Mouse (Mus musculus) left cerebral cortex, postnatal 36 days (tissue): ENCODE measurements around the gene Cldn7. TPM values are rescaled to one million over a fixed set of nuclear protein-coding genes. Genes with fewer than 3 reads are reported as not detected.
"Not testable (repeated sequence)": the region's sequence is repeated elsewhere in the genome, so short reads cannot be mapped to it uniquely, and the experiment has no call there.

Experiments used
- DNase-seq, 2 experiments: peaks; one replicate each; pipeline ENCODE4 v3.0.0; 2021 to 2022; ENCODE audit warnings: low spot score in 2 of 2, mixed read lengths in 1 of 2
- intact Hi-C: fragments of 180-260 bp; cut with DNase I; formaldehyde crosslinking; loops from one replicate; pipeline ENCODE4 v1.15.1; 2025
- microRNA-seq: library from miRNA; unstranded; fragments of <30 nt; microRNA quantifications from one replicate; pipeline ENCODE4 v1.2.0, GENCODE M21; 2022
- total RNA-seq, 2 experiments: library from RNA; stranded (reverse); gene quantifications; 2 replicates each; pipeline ENCODE4 v1.2.3; 2021

Gene Cldn7
- total RNA-seq, 2 experiments from 2014 or later, result not detected

DNA sequence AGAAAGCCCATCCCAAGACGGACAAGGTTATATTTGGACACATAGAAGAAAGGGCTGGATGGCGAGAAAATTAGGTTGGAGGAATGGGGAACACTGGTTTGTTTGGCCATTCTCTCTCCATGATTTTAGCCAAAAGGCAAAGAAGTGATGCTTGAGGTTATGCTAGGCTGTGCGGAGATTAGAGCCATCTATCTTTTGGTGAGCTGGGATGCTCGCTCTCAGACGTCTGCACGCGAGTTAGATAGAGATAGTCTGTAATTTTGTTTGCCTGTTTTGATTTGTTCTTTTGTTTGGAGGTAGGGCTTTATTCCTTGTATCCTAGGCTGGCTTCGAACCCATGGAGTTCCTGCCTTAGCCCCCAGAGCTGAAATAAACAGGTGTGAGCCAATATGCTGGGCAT lies 36.6 kb downstream of the Cldn7 start:
- no peak for DNase-seq
- intact Hi-C loops, result loop anchor here (2.0 kb wide), 1 partner anchor 14 kb away; the partner anchor contains the start of gene Acadvl

DNA sequence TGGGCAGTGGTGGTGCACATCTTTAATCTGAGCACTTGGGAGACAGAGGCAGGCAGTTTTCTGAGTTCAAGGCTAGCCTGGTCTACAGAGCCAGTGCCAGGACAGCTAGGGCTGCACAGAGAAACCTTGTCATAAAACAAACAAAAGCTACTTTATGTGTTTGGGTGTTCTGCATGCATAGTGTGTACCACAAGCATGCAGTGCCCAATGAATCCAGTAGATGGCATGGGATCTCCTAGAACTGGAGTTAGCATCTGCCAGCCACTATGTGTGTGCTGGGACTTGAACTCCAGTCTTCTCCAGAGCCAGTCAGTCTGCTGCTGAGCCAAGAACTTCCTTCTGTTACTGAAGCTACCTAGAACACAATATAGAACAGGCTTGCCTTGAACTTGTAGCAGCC lies 37.3 kb downstream of the Cldn7 start:
- intact Hi-C loops, result loop anchor here (2.0 kb wide), 1 partner anchor 13 kb away; the partner anchor contains the start of gene Acadvl
- no peak for DNase-seq

DNA sequence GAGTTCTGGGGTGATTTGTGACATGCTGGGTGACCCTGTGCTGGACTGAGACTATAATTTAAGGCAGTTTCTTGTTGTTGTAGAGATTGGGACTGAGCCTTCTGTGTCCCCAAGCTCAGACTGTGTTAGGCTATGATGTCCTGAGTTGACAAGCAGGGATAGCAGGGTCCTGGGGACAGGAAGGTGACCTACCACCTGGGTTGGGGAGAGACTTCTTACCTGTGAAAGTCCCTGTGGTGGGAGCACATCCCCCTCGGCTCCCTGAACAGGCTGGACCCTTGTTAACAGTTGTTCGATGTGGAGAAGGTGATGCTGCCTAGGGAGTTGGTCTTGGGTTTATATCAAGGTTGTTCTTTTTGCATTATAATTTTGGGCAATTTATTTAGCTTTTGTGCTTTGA lies 37.9 kb downstream of the Cldn7 start:
- intact Hi-C loops, result no loop called here

DNA sequence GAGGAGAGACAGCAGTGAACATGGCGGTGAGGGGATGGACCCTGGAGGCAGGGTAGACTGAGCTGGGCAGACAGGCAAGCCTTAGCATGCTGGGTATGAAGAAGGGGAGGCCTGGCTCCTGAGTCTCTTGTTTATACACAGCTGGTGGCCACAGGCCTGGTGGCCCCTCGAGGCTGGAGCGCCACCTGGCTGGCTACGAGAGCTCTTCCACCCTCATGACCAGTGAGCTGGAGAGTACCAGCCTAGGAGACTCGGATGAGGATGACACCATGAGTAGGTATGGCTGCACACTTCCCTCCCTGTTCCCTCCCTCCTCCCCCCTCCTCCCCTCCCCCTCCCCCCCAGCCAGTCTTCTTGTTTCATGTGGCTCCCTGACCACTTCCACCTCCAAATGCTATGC lies 40.9 kb downstream of the Cldn7 start:
- intact Hi-C loops, result no loop called here
- DNase-seq, result no peak

More for the DNA sequence above, 37.9 kb downstream of the Cldn7 start:
- DNase-seq, result no peak

DNA sequence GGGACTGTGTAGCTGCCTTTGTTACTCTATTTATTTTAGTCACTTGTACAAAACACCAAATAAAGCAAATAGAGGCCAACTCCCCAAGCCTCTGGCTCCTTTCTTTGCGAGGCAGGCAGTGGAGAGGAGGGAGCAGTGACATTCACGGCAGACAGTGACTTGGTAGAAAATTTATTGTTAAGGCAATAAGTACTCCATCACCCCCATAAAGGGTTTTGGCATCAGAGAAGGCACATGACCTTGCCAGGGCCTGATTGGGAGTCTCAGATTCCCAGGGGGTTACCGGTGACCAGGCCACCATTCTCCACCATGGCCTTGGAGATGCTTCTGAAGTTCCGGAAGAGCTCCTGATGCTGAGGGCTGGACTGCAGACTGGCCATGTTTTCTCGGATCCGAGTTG lies 45.5 kb downstream of the Cldn7 start:
- DNase-seq, result no peak
- intact Hi-C loops, result no loop called here

DNA sequence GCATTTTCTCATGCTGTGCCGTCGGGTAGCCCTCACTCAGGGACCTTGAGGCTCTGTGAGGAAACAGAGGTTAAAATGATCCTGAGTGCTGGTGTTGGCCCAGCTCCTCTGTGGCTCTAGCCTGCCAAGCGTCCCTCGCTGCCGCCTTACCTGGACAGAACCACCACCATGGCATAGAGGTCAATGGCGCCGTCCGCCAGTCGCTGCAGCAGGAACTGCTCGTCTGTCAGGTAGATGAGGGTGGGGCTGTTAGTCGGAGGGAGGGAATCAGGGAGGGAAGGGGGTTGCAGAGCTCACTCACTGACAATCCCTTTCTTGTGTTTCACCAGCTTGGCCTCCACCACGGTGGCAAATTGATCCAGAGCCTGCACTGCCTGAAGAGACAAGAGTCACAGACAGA lies 46.0 kb downstream of the Cldn7 start:
- DNase-seq, result no peak
- intact Hi-C loops, result no loop called here

DNA sequence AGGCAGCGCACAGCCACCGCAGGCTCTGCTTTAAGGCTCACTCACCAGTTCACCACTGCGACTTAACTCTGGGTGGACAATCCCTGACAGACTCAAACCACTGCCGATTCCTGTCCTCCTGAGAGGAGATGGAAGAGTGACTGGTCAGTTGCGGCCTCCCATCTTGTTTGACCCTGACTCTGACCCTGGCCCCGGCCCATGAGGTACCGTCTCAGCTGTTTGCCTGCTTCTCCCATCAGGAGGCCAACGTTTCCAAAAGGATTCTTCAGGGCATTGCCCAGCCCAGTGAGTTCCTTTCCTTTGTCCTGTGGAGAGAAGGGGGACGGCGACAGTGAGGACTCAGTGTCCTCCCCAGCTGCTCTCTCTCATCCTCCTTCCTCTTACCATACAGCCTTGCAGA lies 46.4 kb downstream of the Cldn7 start:
- intact Hi-C loops, result no loop called here
- DNase-seq, result no peak

DNA sequence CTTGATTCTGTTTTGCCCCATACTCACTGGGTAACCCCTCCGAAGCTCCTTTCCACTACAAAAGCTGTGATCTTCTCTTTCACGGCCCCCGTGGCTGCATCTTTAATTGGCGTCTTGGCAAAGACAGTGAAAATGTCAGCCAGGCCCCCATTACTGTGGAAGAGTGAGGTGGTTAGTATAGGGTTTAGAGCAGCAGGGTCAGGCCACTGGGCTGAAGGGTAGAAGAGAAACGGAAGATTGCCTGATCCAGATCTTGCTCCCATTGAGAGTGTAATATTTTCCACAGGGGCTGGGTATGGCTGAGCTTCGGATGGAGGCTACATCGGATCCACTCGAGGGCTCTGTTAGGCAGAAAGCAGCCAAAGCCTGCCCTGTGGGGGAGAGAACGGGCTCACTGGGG lies 48.4 kb downstream of the Cldn7 start:
- intact Hi-C loops, result no loop called here
- no peak for DNase-seq

DNA sequence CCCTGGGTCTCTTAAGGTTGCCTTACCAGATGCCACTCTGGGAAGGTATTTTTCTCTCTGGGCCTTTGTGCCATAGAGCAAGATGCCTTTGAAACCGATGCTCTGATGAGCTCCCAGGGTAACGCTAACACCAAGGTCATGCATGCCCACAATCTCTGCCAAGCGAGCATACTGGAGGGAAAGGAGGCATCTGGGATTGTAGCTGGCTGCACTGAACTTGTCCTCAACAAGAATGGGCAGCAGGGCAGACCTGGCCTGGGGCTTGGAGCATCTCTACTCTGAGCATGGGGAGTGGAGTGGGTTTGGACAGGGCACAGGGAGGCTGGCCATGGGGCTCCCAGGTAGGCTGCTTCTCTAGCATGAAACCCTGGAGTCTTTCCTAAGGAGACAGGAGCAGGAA lies 48.8 kb downstream of the Cldn7 start:
- intact Hi-C loops, result no loop called here
- DNase-seq, result no peak

DNA sequence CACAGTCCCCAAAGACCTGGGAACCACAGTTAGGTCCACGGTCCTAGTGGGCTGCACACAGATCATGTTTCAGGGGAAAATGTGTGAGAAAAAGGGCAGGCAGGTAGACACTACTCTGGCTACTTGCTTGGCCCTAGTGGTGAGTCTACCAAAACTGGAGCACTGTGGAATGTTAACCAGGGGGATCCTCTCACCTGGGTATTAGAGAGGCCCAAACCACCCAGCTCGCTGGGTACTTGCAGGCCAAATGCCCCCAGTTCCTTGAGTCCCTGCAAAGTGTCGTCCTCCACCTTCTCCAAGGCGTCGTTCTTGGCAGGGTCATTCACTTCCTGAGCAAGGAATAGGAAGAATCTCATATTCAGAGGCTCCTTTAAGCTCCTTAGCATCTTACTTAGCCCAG lies 49.5 kb downstream of the Cldn7 start:
- DNase-seq, result no peak
- intact Hi-C loops, result loop anchor here (2.0 kb wide), 1 partner anchor 13 kb away; the partner anchor contains the start of gene Dvl2

DNA sequence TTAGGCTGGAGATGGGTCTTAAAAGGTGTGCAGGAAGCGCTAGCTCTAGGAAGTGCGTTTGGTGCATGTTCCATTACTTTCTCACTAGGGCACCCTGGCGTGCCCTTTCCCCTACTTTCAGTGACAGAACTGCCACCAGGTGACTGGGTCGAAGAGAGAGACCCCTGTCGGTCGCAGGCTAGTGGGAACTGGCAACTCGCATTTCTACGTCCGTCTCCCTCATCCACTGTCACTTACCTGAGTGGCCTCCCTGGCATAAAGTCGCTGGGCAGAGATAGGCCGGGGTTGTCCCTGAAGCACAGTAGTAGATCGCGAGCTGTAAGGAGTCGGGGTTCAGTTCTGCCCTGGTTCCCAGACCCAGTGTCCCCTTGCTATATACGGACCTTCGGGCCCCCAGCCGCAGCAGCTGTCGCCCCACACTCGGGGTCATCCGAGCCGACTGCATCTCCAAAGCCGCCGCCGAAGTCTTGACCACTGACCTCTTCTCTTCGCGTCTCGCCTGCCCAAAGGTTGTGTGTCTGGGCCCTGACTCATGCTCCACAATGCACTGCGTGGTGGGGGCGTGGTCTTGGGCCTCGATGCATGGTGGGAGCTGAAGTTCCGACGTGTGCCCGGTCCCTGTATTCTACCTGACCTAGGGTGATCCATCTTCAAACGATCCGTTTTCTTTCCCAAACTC lies 50.4 kb downstream of the Cldn7 start, which contains the start of gene Acadvl:
TSS of gene Acadvl (minus strand) at position 532 of the 679 bp plus-strand sequence.
- intact Hi-C loops, result loop anchor here (2.0 kb wide), 1 partner anchor 14 kb away; the partner anchor contains the start of gene Dvl2
- peak; percentile 83 to 85 for DNase-seq

DNA sequence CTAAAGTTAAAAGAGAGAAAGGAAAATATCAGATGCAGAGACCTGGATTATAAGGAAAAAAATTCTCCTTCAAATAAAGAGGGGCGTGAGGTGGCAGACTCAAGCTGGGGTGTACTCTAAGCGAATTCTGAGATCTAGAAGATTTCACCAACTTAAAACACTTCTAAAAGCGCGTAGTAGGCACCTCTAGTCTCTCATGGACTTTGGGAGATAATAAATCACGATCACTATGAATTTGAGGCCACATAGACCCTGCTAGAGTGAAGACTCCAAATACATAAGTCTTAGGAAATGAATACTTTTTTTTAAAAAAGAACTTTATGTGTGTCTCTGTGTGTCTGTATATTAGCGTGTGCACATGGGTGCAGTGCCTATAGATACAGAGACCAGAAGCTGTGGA lies 51.1 kb downstream of the Cldn7 start:
- intact Hi-C loops, result loop anchor here (2.0 kb wide), 1 partner anchor 15 kb away; the partner anchor contains the start of gene Dvl2
- no peak for DNase-seq

DNA sequence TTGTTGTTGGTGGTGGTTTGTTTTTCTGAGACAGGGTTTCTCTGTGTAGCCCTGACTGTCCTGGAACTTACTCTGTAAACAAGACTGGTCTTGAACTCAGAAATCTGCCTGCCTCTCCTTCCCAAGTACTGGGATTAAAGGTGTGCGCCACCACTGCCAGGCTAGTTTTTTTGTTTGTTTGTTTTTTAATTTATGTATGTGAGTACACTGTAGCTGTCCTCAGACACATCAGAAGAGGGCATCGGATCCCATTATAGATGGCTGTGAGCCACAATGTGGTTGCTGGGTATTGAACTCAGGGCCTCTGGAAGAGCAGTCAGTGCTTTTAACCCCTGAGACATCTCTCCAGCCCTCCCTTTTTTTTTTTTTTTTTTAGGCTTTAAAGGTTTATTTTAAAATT lies 51.6 kb downstream of the Cldn7 start:
- DNase-seq, intact Hi-C loops: not testable (repeated sequence)

DNA sequence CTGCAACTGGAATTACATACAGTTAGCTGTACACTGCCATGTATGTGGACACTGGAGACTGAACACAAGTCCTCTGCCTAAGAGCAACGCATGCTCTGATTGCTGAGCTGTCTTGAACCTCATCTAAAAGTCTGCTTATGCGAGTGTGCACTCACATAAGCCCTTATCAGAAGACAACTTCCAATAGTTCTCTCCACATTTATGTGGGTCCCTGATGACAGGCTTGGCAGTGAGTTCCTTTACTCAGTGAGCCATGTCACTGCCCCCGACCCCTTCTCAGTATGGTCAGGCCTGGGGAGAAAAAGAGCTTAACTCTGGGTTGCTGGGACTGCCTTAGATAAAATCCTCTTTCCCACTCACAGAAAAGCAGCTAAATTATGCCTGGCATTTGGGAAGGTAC lies 52.1 kb downstream of the Cldn7 start, which contains the start of gene Dlg4:
TSS of gene Dlg4 (plus strand) at position 274 of the 400 bp plus-strand sequence.
- no peak for DNase-seq
- intact Hi-C loops, result no loop called here

DNA sequence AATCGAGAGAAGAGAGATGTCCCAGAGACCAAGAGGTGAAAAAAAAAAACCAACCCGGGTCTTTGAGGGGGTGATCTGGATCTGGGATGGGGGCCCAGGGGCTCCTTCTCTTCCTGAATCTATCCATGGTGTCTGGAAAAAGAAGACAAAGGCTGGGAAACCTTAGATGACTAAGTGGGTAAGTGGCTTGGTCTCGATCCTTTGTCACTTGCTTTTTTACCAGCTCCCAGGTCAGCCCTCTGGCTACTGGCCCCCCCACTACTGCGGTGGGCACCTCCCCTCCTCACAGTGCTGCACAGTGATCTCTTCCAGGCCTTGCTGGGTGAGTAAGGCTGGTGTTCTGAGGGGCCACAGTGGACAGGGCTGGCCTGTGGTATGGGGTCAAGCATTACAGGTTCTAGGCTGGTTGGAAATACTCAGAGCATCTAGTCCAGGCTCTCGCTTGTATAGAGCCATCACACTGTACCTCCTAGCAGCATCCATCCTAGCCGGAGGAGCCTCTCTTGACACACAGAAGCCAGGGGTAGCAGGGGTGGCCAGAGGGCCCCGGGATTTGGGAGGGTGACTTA lies 52.7 kb downstream of the Cldn7 start:
- intact Hi-C loops, result no loop called here
- no peak for DNase-seq

Small RNA genes lying within 50 kb of the gene (microRNA-seq; reads per million reads assigned to microRNA genes)
- gene Gm44349, result not detected
- gene Mir324, result 8,685 reads per million, percentile 94 among the genes with 10 or more reads in this experiment

Other genes with a start within 250 kb of the Cldn7 start
- 10 to 100 TPM; 53.5 to 59.7 TPM for gene Polr2a, start 206.1 kb upstream of the Cldn7 start, total RNA-seq
- not detected for gene Slc35g3, start 202.8 kb upstream of the Cldn7 start, total RNA-seq
- gene Zbtb4, start 198.9 kb upstream of the Cldn7 start, total RNA-seq, result 100 to 1,000 TPM; 122 to 127 TPM
- gene Chrnb1, start 168.8 kb upstream of the Cldn7 start, total RNA-seq, result under 1 TPM; 0.66 to 0.81 TPM
- gene Fgf11, start 162.9 kb upstream of the Cldn7 start, total RNA-seq, result 10 to 100 TPM; 14.1 to 18.7 TPM
- not detected for gene Tmem102, start 159.2 kb upstream of the Cldn7 start, total RNA-seq
- not detected for gene Gm39566, start 149.5 kb upstream of the Cldn7 start, total RNA-seq
- not detected for gene Spem2, start 146.3 kb upstream of the Cldn7 start, total RNA-seq
- under 1 TPM; 0.52 TPM for gene Spem1, start 142.6 kb upstream of the Cldn7 start, total RNA-seq
- gene Nlgn2, start 127.0 kb upstream of the Cldn7 start, total RNA-seq, result 100 to 1,000 TPM; 239 to 241 TPM
- 100 to 1,000 TPM; 111 to 130 TPM for gene Tmem256, start 126.3 kb upstream of the Cldn7 start, total RNA-seq
- 10 to 100 TPM; 18.4 to 18.7 TPM for gene Plscr3, start 118.4 kb upstream of the Cldn7 start, total RNA-seq
- not detected for gene Tnk1, start 106.0 kb upstream of the Cldn7 start, total RNA-seq
- not detected for gene Tmem95, start 86.8 kb upstream of the Cldn7 start, total RNA-seq
- gene Kctd11, start 83.4 kb upstream of the Cldn7 start, total RNA-seq, result 1 to 10 TPM in 1 of 2 experiments, under 1 TPM in 1; 0.93 to 1.3 TPM
- under 1 TPM in 1 of 2 experiments, not detected in 1; 0.27 TPM for gene Acap1, start 69.2 kb upstream of the Cldn7 start, total RNA-seq
- gene 2810408A11Rik, start 63.8 kb upstream of the Cldn7 start, total RNA-seq, result under 1 TPM in 1 of 2 experiments, not detected in 1; 0.64 TPM
- 100 to 1,000 TPM; 114 to 121 TPM for gene Neurl4, start 63.7 kb upstream of the Cldn7 start, total RNA-seq
- gene Gps2, start 50.9 kb upstream of the Cldn7 start, total RNA-seq, result 10 to 100 TPM; 25.9 to 32.4 TPM
- gene Eif5a, start 42.8 kb upstream of the Cldn7 start, total RNA-seq, result 100 to 1,000 TPM; 406 to 453 TPM
- gene Ybx2, start 29.0 kb upstream of the Cldn7 start, total RNA-seq, result 10 to 100 TPM in 1 of 2 experiments, 1 to 10 TPM in 1; 4.6 to 14.7 TPM
- gene Slc2a4, start 16.6 kb upstream of the Cldn7 start, total RNA-seq, result 1 to 10 TPM; 3.6 to 4.4 TPM
- 100 to 1,000 TPM; 112 to 128 TPM for gene Ctdnep1, start 16.4 kb downstream of the Cldn7 start, total RNA-seq
- 10 to 100 TPM; 79.2 to 88.5 TPM for gene Elp5, start 17.7 kb downstream of the Cldn7 start, total RNA-seq
- gene Gabarap, start 26.4 kb downstream of the Cldn7 start, total RNA-seq, result 100 to 1,000 TPM; 199 to 219 TPM
- gene Phf23, start 31.0 kb downstream of the Cldn7 start, total RNA-seq, result 10 to 100 TPM; 41.3 to 46.1 TPM
- gene Dvl2, start 35.8 kb downstream of the Cldn7 start, total RNA-seq, result 10 to 100 TPM; 25.4 to 36.0 TPM
- 10 to 100 TPM; 54.3 to 58.5 TPM for gene Acadvl, start 50.6 kb downstream of the Cldn7 start, total RNA-seq
- 100 to 1,000 TPM; 867 to 894 TPM for gene Dlg4, start 52.2 kb downstream of the Cldn7 start, total RNA-seq
- gene Asgr1, start 89.3 kb downstream of the Cldn7 start, total RNA-seq, result 1 to 10 TPM in 1 of 2 experiments, under 1 TPM in 1; 0.99 to 1.1 TPM
- not detected for gene Asgr2, start 127.9 kb downstream of the Cldn7 start, total RNA-seq
- 1 to 10 TPM in 1 of 2 experiments, under 1 TPM in 1; 0.72 to 1.4 TPM for gene Mgl2, start 165.6 kb downstream of the Cldn7 start, total RNA-seq
- gene Clec10a, start 191.4 kb downstream of the Cldn7 start, total RNA-seq, result 1 to 10 TPM; 1.3 to 1.8 TPM
- 10 to 100 TPM; 30.7 to 38.2 TPM for gene Slc16a11, start 248.0 kb downstream of the Cldn7 start, total RNA-seq